Mouse (Mus musculus): ENCODE results near the gene Mphosph8. TPM values are rescaled to one million over a fixed set of nuclear protein-coding genes. Genes with fewer than 3 reads are reported as not detected.

Mphosph8 gene
- total RNA-seq, 2 experiments from 2014 or later = 25.2 to 32.2 TPM

Other genes starting within 250 kb of the Mphosph8 start
- 26.8 and 27.7 TPM in 2 replicates for gene Cenpj, start 92.8 kb upstream of the Mphosph8 start, total RNA-seq (2014; fragmentation: Nextera tagmentation)
- 23.5 and 24.9 TPM in 2 replicates for gene Cenpj, start 92.8 kb upstream of the Mphosph8 start, total RNA-seq (2017)
- 17.6 and 31.1 TPM in 2 replicates for gene Parp4, start 92.6 kb upstream of the Mphosph8 start, total RNA-seq (2014; fragmentation: Nextera tagmentation)
- 3.6 and 4.2 TPM in 2 replicates for gene Parp4, start 92.6 kb upstream of the Mphosph8 start, total RNA-seq (2017)
- 45.1 and 58.0 TPM in 2 replicates for gene Pspc1, start 110.1 kb downstream of the Mphosph8 start, total RNA-seq (2014; fragmentation: Nextera tagmentation)
- gene Pspc1, start 110.1 kb downstream of the Mphosph8 start, total RNA-seq (2017) = 109 and 184 TPM in 2 replicates
- 13.8 and 19.3 TPM in 2 replicates for gene Zmym5, start 143.5 kb downstream of the Mphosph8 start, total RNA-seq (2014; fragmentation: Nextera tagmentation)
- 14.6 and 17.2 TPM in 2 replicates for gene Zmym5, start 143.5 kb downstream of the Mphosph8 start, total RNA-seq (2017)
- 58.6 and 64.5 TPM in 2 replicates for gene Zmym2, start 218.4 kb downstream of the Mphosph8 start, total RNA-seq (2014; fragmentation: Nextera tagmentation)
- 31.7 and 33.8 TPM in 2 replicates for gene Zmym2, start 218.4 kb downstream of the Mphosph8 start, total RNA-seq (2017)

All from granulocyte monocyte progenitor cell, adult 5-6 weeks (primary cell).